Mouse (Mus musculus): ENCODE data around the gene Gm136. TPM values are rescaled to one million over a fixed set of nuclear protein-coding genes. Genes with fewer than 3 reads are reported as not detected.

Gm136 gene
- polyA plus RNA-seq, 1 experiment from 2014 or later = not detected

GRCm38 (mm10) chr4:34720127-34720895 lies 35.8 kb downstream of the Gm136 start:
- Histone ChIP-seq H3K27me3 (ENCODE audit: control insufficient read depth, insufficient read depth, low read length) (no peaks in the 10 kb centered on the region), H3K27ac (ENCODE audit: low read length) (no peak overlapping the region), H3K9me3 (replicated peaks; ENCODE audit: control insufficient read depth, low read length) (0 out of 2 replicates have a peak, but pooled peaks cover 9% of the 10 kb centered on the region), H3K9ac (ENCODE audit: low read length) (no peak overlapping the region), H3K36me3 (ENCODE audit: control insufficient read depth, insufficient read depth, low read length) (no peaks in the 10 kb centered on the region), H3K4me1 (ENCODE audit: control insufficient read depth, insufficient read depth, low read length) (no peaks in the 10 kb centered on the region), H3K4me2 (ENCODE audit: low read depth, low read length) (no peak overlapping the region), H3K4me3 (replicated peaks; ENCODE audit: low read length) (no peak overlapping the region)
- no peak for ATAC-seq (ENCODE audit: insufficient read depth, low FRiP score)
- 86% methylated on average over 7 of the region's 7 CpGs for WGBS

- Histone ChIP-seq H3K4me2 (ENCODE audit: low read depth, low read length) (no peak overlapping the region), H3K27me3 (ENCODE audit: control insufficient read depth, insufficient read depth, low read length) (no peaks in the 10 kb centered on the region), H3K27ac (ENCODE audit: low read length) (no peak overlapping the region), H3K36me3 (ENCODE audit: control insufficient read depth, insufficient read depth, low read length) (no peaks in the 10 kb centered on the region), H3K4me3 (replicated peaks; ENCODE audit: low read length) (no peak overlapping the region), H3K9me3 (replicated peaks; ENCODE audit: control insufficient read depth, low read length) (0 out of 2 replicates have a peak, but pooled peaks cover 9% of the 10 kb centered on the region), H3K4me1 (ENCODE audit: control insufficient read depth, insufficient read depth, low read length) (no peaks in the 10 kb centered on the region), H3K9ac (ENCODE audit: low read length) (no peak overlapping the region)
- WGBS = 96% methylated on average over 12 of the region's 12 CpGs
- no peak for ATAC-seq (ENCODE audit: insufficient read depth, low FRiP score)
These were observed 36.6 kb downstream of the Gm136 start for GRCm38 (mm10) chr4:34719421-34719820.

GRCm38 (mm10) chr4:34715062-34715461 lies 41.0 kb downstream of the Gm136 start:
- Histone ChIP-seq H3K36me3 (ENCODE audit: control insufficient read depth, insufficient read depth, low read length) (no peaks in the 10 kb centered on the region), H3K4me3 (replicated peaks; ENCODE audit: low read length) (no peak overlapping the region), H3K4me1 (ENCODE audit: control insufficient read depth, insufficient read depth, low read length) (no peaks in the 10 kb centered on the region), H3K9me3 (replicated peaks; ENCODE audit: control insufficient read depth, low read length) (0 out of 2 replicates have a peak, but pooled peaks cover 8% of the 10 kb centered on the region), H3K27me3 (ENCODE audit: control insufficient read depth, insufficient read depth, low read length) (no peaks in the 10 kb centered on the region), H3K4me2 (ENCODE audit: low read depth, low read length) (no peak overlapping the region), H3K27ac (ENCODE audit: low read length) (no peak overlapping the region), H3K9ac (ENCODE audit: low read length) (no peak overlapping the region)
- WGBS = 91% methylated on average over 1 of the region's 1 CpGs
- ATAC-seq (ENCODE audit: insufficient read depth, low FRiP score) = no peak

GRCm38 (mm10) chr4:34708127-34708526 lies 47.9 kb downstream of the Gm136 start:
- Histone ChIP-seq H3K36me3 (ENCODE audit: control insufficient read depth, insufficient read depth, low read length) (no peaks in the 10 kb centered on the region), H3K4me2 (ENCODE audit: low read depth, low read length) (no peak overlapping the region), H3K27me3 (ENCODE audit: control insufficient read depth, insufficient read depth, low read length) (no peaks in the 10 kb centered on the region), H3K9me3 (replicated peaks; ENCODE audit: control insufficient read depth, low read length) (no peaks in the 10 kb centered on the region), H3K4me1 (ENCODE audit: control insufficient read depth, insufficient read depth, low read length) (no peaks in the 10 kb centered on the region), H3K9ac (ENCODE audit: low read length) (no peak overlapping the region), H3K4me3 (replicated peaks; ENCODE audit: low read length) (no peak overlapping the region), H3K27ac (ENCODE audit: low read length) (no peak overlapping the region)
- ATAC-seq (ENCODE audit: insufficient read depth, low FRiP score) = no peak
- 66% methylated on average over 3 of the region's 3 CpGs for WGBS

GRCm38 (mm10) chr4:34707248-34707647 lies 48.8 kb downstream of the Gm136 start:
- Histone ChIP-seq H3K9me3 (replicated peaks; ENCODE audit: control insufficient read depth, low read length) (no peaks in the 10 kb centered on the region), H3K27ac (ENCODE audit: low read length) (no peak overlapping the region), H3K4me3 (replicated peaks; ENCODE audit: low read length) (no peak overlapping the region), H3K9ac (ENCODE audit: low read length) (no peak overlapping the region), H3K4me2 (ENCODE audit: low read depth, low read length) (no peak overlapping the region), H3K27me3 (ENCODE audit: control insufficient read depth, insufficient read depth, low read length) (no peaks in the 10 kb centered on the region), H3K36me3 (ENCODE audit: control insufficient read depth, insufficient read depth, low read length) (no peaks in the 10 kb centered on the region), H3K4me1 (ENCODE audit: control insufficient read depth, insufficient read depth, low read length) (no peaks in the 10 kb centered on the region)
- WGBS = 57% methylated on average over 3 of the region's 3 CpGs
- no peak for ATAC-seq (ENCODE audit: insufficient read depth, low FRiP score)

GRCm38 (mm10) chr4:34703029-34703428 lies 53.0 kb downstream of the Gm136 start:
- Histone ChIP-seq H3K9me3 (replicated peaks; ENCODE audit: control insufficient read depth, low read length) (no peaks in the 10 kb centered on the region), H3K4me1 (ENCODE audit: control insufficient read depth, insufficient read depth, low read length) (no peaks in the 10 kb centered on the region), H3K9ac (ENCODE audit: low read length) (no peak overlapping the region), H3K4me3 (replicated peaks; ENCODE audit: low read length) (no peak overlapping the region), H3K36me3 (ENCODE audit: control insufficient read depth, insufficient read depth, low read length) (no peaks in the 10 kb centered on the region), H3K27ac (ENCODE audit: low read length) (no peak overlapping the region), H3K4me2 (ENCODE audit: low read depth, low read length) (no peak overlapping the region), H3K27me3 (ENCODE audit: control insufficient read depth, insufficient read depth, low read length) (no peaks in the 10 kb centered on the region)
- WGBS = 61% methylated on average over 4 of the region's 4 CpGs
- no peak for ATAC-seq (ENCODE audit: insufficient read depth, low FRiP score)

- Histone ChIP-seq H3K27me3 (ENCODE audit: control insufficient read depth, insufficient read depth, low read length) (no peaks in the 10 kb centered on the region), H3K36me3 (ENCODE audit: control insufficient read depth, insufficient read depth, low read length) (no peaks in the 10 kb centered on the region), H3K4me2 (ENCODE audit: low read depth, low read length) (no peak overlapping the region), H3K9ac (ENCODE audit: low read length) (no peak overlapping the region), H3K4me3 (replicated peaks; ENCODE audit: low read length) (no peak overlapping the region), H3K27ac (ENCODE audit: low read length) (no peak overlapping the region), H3K4me1 (ENCODE audit: control insufficient read depth, insufficient read depth, low read length) (no peaks in the 10 kb centered on the region), H3K9me3 (replicated peaks; ENCODE audit: control insufficient read depth, low read length) (no peaks in the 10 kb centered on the region)
- 98% methylated on average over 11 of the region's 11 CpGs for WGBS
- ATAC-seq (ENCODE audit: insufficient read depth, low FRiP score) = no peak
These were observed 53.8 kb downstream of the Gm136 start for GRCm38 (mm10) chr4:34702231-34702630.

GRCm38 (mm10) chr4:34701528-34701927 lies 54.5 kb downstream of the Gm136 start:
- Histone ChIP-seq H3K9me3 (replicated peaks; ENCODE audit: control insufficient read depth, low read length) (no peaks in the 10 kb centered on the region), H3K36me3 (ENCODE audit: control insufficient read depth, insufficient read depth, low read length) (no peaks in the 10 kb centered on the region), H3K4me3 (replicated peaks; ENCODE audit: low read length) (no peak overlapping the region), H3K9ac (ENCODE audit: low read length) (no peak overlapping the region), H3K27ac (ENCODE audit: low read length) (no peak overlapping the region), H3K27me3 (ENCODE audit: control insufficient read depth, insufficient read depth, low read length) (no peaks in the 10 kb centered on the region), H3K4me1 (ENCODE audit: control insufficient read depth, insufficient read depth, low read length) (no peaks in the 10 kb centered on the region), H3K4me2 (ENCODE audit: low read depth, low read length) (no peak overlapping the region)
- WGBS = 52% methylated on average over 5 of the region's 5 CpGs
- no peak for ATAC-seq (ENCODE audit: insufficient read depth, low FRiP score)
